In the genomic region with DNA sequence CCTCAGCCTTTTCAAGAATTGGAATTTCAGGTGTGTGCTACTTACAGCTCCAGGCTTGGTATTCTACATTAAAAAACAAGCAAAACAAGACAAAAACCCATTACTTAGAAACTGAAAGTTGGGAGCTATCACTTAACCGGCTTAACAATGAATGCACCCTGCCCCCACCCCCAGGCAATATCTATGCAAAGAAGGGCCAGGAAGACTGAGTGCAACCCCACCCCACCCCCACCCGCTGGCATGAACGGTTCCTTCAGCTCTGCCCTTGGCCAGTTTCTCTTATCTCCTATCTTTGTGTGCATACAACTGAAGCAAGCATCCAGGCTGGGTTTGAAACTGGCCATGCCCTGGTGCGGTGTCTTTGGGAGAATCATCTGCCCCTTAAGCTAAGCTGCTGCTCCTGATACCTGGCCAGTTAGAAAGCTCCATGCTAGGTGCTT, we compare ENCODE assay signal across 9 mouse cellular contexts. TPM values are rescaled to one million over a fixed set of nuclear protein-coding genes. Genes with fewer than 3 reads are reported as not detected.
A peak's percentile ranks its signal among the peaks of the same experiment; 100 is the strongest.
DNase-seq lines count a peak whose midpoint lies in the region; ATAC-seq and TF ChIP-seq lines count a peak whose summit lies in the region.
"Had no signal": no experiment of that assay in that cellular context is flagged by ENCODE, and none has a peak within 500 bp of the region (broad histone marks: within the 10 kb centered on the region; RNA-seq: fewer than 3 reads in every experiment).

No protein-coding gene starts in this region.

- peaks cover 37% of the 10 kb centered on the region for H3K4me1 ChIP-seq in liver, postnatal 0 days (ENCODE audit: insufficient read depth)
- H3K4me1 ChIP-seq in hindbrain, embryonic 14.5 days (replicated peaks; ENCODE audit: control insufficient read depth, insufficient read depth, low read length): no peaks in the 10 kb centered on the region

- H3K9me3 ChIP-seq in liver, postnatal 0 days (ENCODE audit: low read length): no peaks in the 10 kb centered on the region
- no peaks in the 10 kb centered on the region for H3K9me3 ChIP-seq in hindbrain, embryonic 14.5 days (ENCODE audit: control insufficient read depth, low read length)
- H3K9me3 ChIP-seq: neural tube, embryonic 15.5 days had no signal

- peak overlapping the region; percentile 54 for H3K9ac ChIP-seq in liver, postnatal 0 days (replicated peaks)
- H3K9ac ChIP-seq in hindbrain, embryonic 14.5 days: no peak overlapping the region
- H3K9ac ChIP-seq: neural tube, embryonic 15.5 days had no signal

- 0 out of 2 replicates have a peak, but pooled peaks cover 3% of the 10 kb centered on the region for H3K36me3 ChIP-seq in liver, postnatal 0 days (replicated peaks; ENCODE audit: insufficient read depth, low read length)
- no peaks in the 10 kb centered on the region for H3K36me3 ChIP-seq in hindbrain, embryonic 14.5 days (replicated peaks; ENCODE audit: control insufficient read depth, insufficient read depth)
- H3K36me3 ChIP-seq: neural tube, embryonic 15.5 days had no signal

- peak overlapping the region; percentile 71 for H3K4me2 ChIP-seq in liver, postnatal 0 days (ENCODE audit: low read depth, low read length)
- no peak overlapping the region for H3K4me2 ChIP-seq in hindbrain, embryonic 14.5 days (replicated peaks)
- H3K4me2 ChIP-seq: neural tube, embryonic 15.5 days had no signal

- TF ChIP-seq CTCF in layer of hippocampus, adult 2 months (conservative IDR thresholded peaks at IDR 0.05): no peak
- no peak for TF ChIP-seq CTCF in liver, postnatal 0 days (IDR thresholded peaks at IDR 0.05; ENCODE audit: low read depth)

- ATAC-seq in erythroid progenitor cell, adult 5-6 weeks (replicated peaks; ENCODE audit: low FRiP score, poor library complexity, severe bottlenecking): peak; percentile 85
- ATAC-seq in liver, postnatal 0 days: peak; percentile 72
- ATAC-seq in hindbrain, embryonic 14.5 days (ENCODE audit: low FRiP score): no peak
- ATAC-seq: Patski had no signal

- peak overlapping the region; percentile 22; the same call in 1 of the 2 replicates for H3K4me3 ChIP-seq in layer of hippocampus, adult 2 months
- peak overlapping the region; percentile 21 for H3K4me3 ChIP-seq in liver, postnatal 0 days (ENCODE audit: low read depth, low read length)
- H3K4me3 ChIP-seq in hindbrain, embryonic 14.5 days (replicated peaks; ENCODE audit: low read length): no peak overlapping the region
- H3K4me3 ChIP-seq: neural tube, embryonic 15.5 days had no signal

- peak overlapping the region; percentile 100 for H3K27ac ChIP-seq in layer of hippocampus, adult 2 months
- peak overlapping the region; percentile 79 for H3K27ac ChIP-seq in liver, postnatal 0 days (ENCODE audit: low read depth)
- H3K27ac ChIP-seq in hindbrain, embryonic 14.5 days: no peak overlapping the region
- H3K27ac ChIP-seq: neural tube, embryonic 15.5 days had no signal

- H3K27me3 ChIP-seq in liver, postnatal 0 days (ENCODE audit: insufficient read depth, low read length): no peaks in the 10 kb centered on the region
- H3K27me3 ChIP-seq in hindbrain, embryonic 14.5 days (ENCODE audit: control insufficient read depth, insufficient read depth, low read length): no peaks in the 10 kb centered on the region
- H3K27me3 ChIP-seq: neural tube, embryonic 15.5 days; Patski had no signal

- no peak for DNase-seq in layer of hippocampus, adult 2 months (ENCODE audit: low spot score in 2 of 2)
- DNase-seq in layer of hippocampus, adult 9-11 months: no peak
- peak; percentile 95 for DNase-seq in R1 (ENCODE audit: low read depth, low spot score)
- DNase-seq in liver, postnatal 0 days: peak; percentile 67
- no peak for DNase-seq in hindbrain, embryonic 14.5 days (ENCODE audit: low spot score)
- no peak for DNase-seq in kidney, postnatal 4 days

- WGBS in liver, postnatal 0 days (ENCODE audit: insufficient replicate concordance): 15% methylated on average over 4 of the region's 4 CpGs
- 37% methylated on average over 4 of the region's 4 CpGs for WGBS in hindbrain, embryonic 14.5 days

- peak; percentile 92 for TF ChIP-seq EP300 in liver, postnatal 0 days (IDR thresholded peaks at IDR 0.05; ENCODE audit: low read depth)

RNA-seq across cellular contexts. Expression of gene Klf9, which starts 11.2 kb away (rescaled TPM):
- total RNA-seq in layer of hippocampus, adult 2 months (2021): 100 to 1,000 TPM; 176 to 178 TPM
- total RNA-seq in erythroid progenitor cell, adult 5-6 weeks (2015; ENCODE audit: low replicate concordance): 1.1 and 2.9 TPM in 2 replicates
- total RNA-seq in erythroid progenitor cell, adult 5-6 weeks (2017; ENCODE audit: low replicate concordance): 4.2 and 4.5 TPM in 2 replicates
- 12.6 and 17.2 TPM in 2 replicates for polyA plus RNA-seq in liver, postnatal 0 days (2015; fragmentation: Nextera tagmentation; extraction: Ambion mirVana)
- 2.4 and 3.3 TPM in 2 replicates for polyA plus RNA-seq in hindbrain, embryonic 14.5 days (2014; fragmentation: Nextera tagmentation; extraction: Ambion mirVana)

Comparison
In these comparisons a context has a peak if more than half of its experiments do, and no peak if none do; other contexts are left out.
1. DNase-seq: peak in R1 (single experiment) and liver, postnatal 0 days (single experiment); none in layer of hippocampus, adult 2 months (0 of 2), layer of hippocampus, adult 9-11 months (single experiment), hindbrain, embryonic 14.5 days (single experiment) and kidney, postnatal 4 days (0 of 2).
2. RNA of gene Klf9, which starts 11.2 kb away (total RNA-seq): 176 to 178 TPM in layer of hippocampus, adult 2 months; 1.1 to 4.5 TPM in erythroid progenitor cell, adult 5-6 weeks; every median in the first group is over 10 times any median in the second.